Mouse (Mus musculus) hindbrain, embryonic 16.5 days (tissue): ENCODE results near the gene Gpkow. TPM values are rescaled to one million over a fixed set of nuclear protein-coding genes. Genes with fewer than 3 reads are reported as not detected.
"Not testable (repeated sequence)": the region's sequence is repeated elsewhere in the genome, so short reads cannot be mapped to it uniquely, and the experiment has no call there.

Experiments
- ATAC-seq: fragments of 200-750 bp; cut with Nextera tagmentation; 2 replicates; pipeline ENCODE4 v1.8.0; 2017; ENCODE audit warnings: moderate TSS enrichment, moderate library complexity
- H3K27ac ChIP-seq: fragments of 300-500 bp; sonication (generic); 2 replicates; pipeline ENCODE4 v1.5.1; 2014; ENCODE audit warnings: low read depth, mild to moderate bottlenecking, control low read depth, low read length, moderate library complexity
- H3K27me3 ChIP-seq: fragments of 300-500 bp; sonication (generic); replicated peaks from 2 replicates; pipeline ENCODE4 v1.6.1; 2014; ENCODE audit warnings: low read length; ENCODE audit not compliant: control insufficient read depth, insufficient read depth
- H3K36me3 ChIP-seq: fragments of 300-500 bp; sonication (generic); 2 replicates; pipeline ENCODE4 v1.6.1; 2014; ENCODE audit warnings: mild to moderate bottlenecking, low read length, moderate library complexity, mixed read lengths; ENCODE audit not compliant: control insufficient read depth, insufficient read depth
- H3K4me1 ChIP-seq: fragments of 300-500 bp; sonication (generic); 2 replicates; pipeline ENCODE4 v1.6.1; 2014; ENCODE audit warnings: low read depth, low read length; ENCODE audit not compliant: control insufficient read depth, insufficient read depth
- H3K4me2 ChIP-seq: fragments of 300-500 bp; sonication (generic); 2 replicates; pipeline ENCODE4 v1.6.1; 2014; ENCODE audit warnings: mild to moderate bottlenecking, low read length, control low read depth, moderate library complexity
- H3K4me3 ChIP-seq: fragments of 300-500 bp; sonication (generic); 2 replicates; pipeline ENCODE4 v1.5.1; 2014; ENCODE audit warnings: mild to moderate bottlenecking, low read length, control low read depth, moderate library complexity
- H3K9ac ChIP-seq: fragments of 300-500 bp; sonication (generic); 2 replicates; pipeline ENCODE4 v1.6.1; 2014; ENCODE audit warnings: low read depth, mild to moderate bottlenecking, control low read depth, low read length, moderate library complexity
- H3K9me3 ChIP-seq: fragments of 300-500 bp; sonication (generic); 2 replicates; pipeline ENCODE4 v1.6.1; 2014; ENCODE audit warnings: mild to moderate bottlenecking, low read length, moderate library complexity; ENCODE audit not compliant: control insufficient read depth
- WGBS: fragments of 180-500 bp; shearing (Covaris S2); extraction: QIAGEN DNeasy Blood & Tissue Kit; methylation state at CpG from one replicate; pipeline ENCODE4 v1.1.7; 2014; 5-methylcytosine and 5-hydroxymethylcytosine counted together
- polyA plus RNA-seq: library from polyadenylated mRNA; unstranded; fragments of >200 nt; fragmentation: Nextera tagmentation; extraction: Ambion mirVana; gene quantifications from 2 replicates; pipeline ENCODE4 v1.2.1, GENCODE M21; 2015

The Gpkow gene
- polyA plus RNA-seq, 1 experiment from 2014 or later: 45.7 TPM

GRCm38 (mm10) chrX:7679405-7680056 is 17.4 kb upstream of the Gpkow start:
- H3K27me3 ChIP-seq: no peaks in the 10 kb centered on the region
- no peaks in the 10 kb centered on the region for H3K36me3 ChIP-seq
- peak overlapping the region; percentile 41; the same call in 1 of the 2 replicates for H3K9ac ChIP-seq
- peak overlapping the region; percentile 31 for H3K4me3 ChIP-seq
- peak; percentile 94 for ATAC-seq
- H3K4me2 ChIP-seq: peak overlapping the region; percentile 53
- no peaks in the 10 kb centered on the region for H3K9me3 ChIP-seq
- WGBS: 18% methylated on average over 27 of the region's 27 CpGs
- no peak overlapping the region for H3K27ac ChIP-seq
- H3K4me1 ChIP-seq: no peaks in the 10 kb centered on the region

- Histone ChIP-seq H3K4me2 (peak overlapping the region; percentile 53), H3K4me1 (no peaks in the 10 kb centered on the region)
- ATAC-seq: peak; percentile 44; the same call in 1 of the 2 replicates
Observed at GRCm38 (mm10) chrX:7680057-7680412, 16.9 kb upstream of the Gpkow start.

GRCm38 (mm10) chrX:7680864-7681263 is 16.1 kb upstream of the Gpkow start, which contains the start of gene Magix:
Gene Magix, minus strand, starts transcription at chrX:7681251.
- Histone ChIP-seq H3K27ac (no peak within 1 kb of the TSS), H3K27me3 (no peaks in the 10 kb centered on the region), H3K9me3 (no peaks in the 10 kb centered on the region), H3K9ac (no peak within 1 kb of the TSS), H3K4me1 (no peaks in the 10 kb centered on the region), H3K4me2 (peak within 1 kb of the TSS; percentile 53), H3K36me3 (no peaks in the 10 kb centered on the region), H3K4me3 (peak within 1 kb of the TSS; percentile 31; the same call in 1 of the 2 replicates)
- WGBS: 69% methylated on average over 14 of the region's 14 CpGs
- ATAC-seq: no peak

More at GRCm38 (mm10) chrX:7680057-7680412, 16.9 kb upstream of the Gpkow start:
- Histone ChIP-seq H3K9ac (peak overlapping the region; percentile 41; the same call in 1 of the 2 replicates), H3K9me3 (no peaks in the 10 kb centered on the region), H3K36me3 (no peaks in the 10 kb centered on the region), H3K27me3 (no peaks in the 10 kb centered on the region), H3K4me3 (peak overlapping the region; percentile 31), H3K27ac (no peak overlapping the region)
- 28% methylated on average over 12 of the region's 12 CpGs for WGBS

GRCm38 (mm10) chrX:7688321-7688720 is 8.6 kb upstream of the Gpkow start:
- H3K9me3 ChIP-seq: no peaks in the 10 kb centered on the region
- no peak overlapping the region for H3K4me3 ChIP-seq
- ATAC-seq: no peak
- H3K27me3 ChIP-seq: no peaks in the 10 kb centered on the region
- no peak overlapping the region for H3K27ac ChIP-seq
- H3K36me3 ChIP-seq: no peaks in the 10 kb centered on the region
- 98% methylated on average over 2 of the region's 2 CpGs for WGBS
- no peak overlapping the region for H3K4me2 ChIP-seq
- no peak overlapping the region for H3K9ac ChIP-seq
- no peaks in the 10 kb centered on the region for H3K4me1 ChIP-seq

- H3K4me1 ChIP-seq: no peaks in the 10 kb centered on the region
- ATAC-seq: no peak
Observed at GRCm38 (mm10) chrX:7690486-7690885, 6.4 kb upstream of the Gpkow start.

GRCm38 (mm10) chrX:7692862-7693261 is 4.1 kb upstream of the Gpkow start:
- H3K9ac ChIP-seq: no peak overlapping the region
- no peak for ATAC-seq
- H3K4me1 ChIP-seq: no peaks in the 10 kb centered on the region
- H3K27ac ChIP-seq: no peak overlapping the region
- no peaks in the 10 kb centered on the region for H3K36me3 ChIP-seq
- no peak overlapping the region for H3K4me3 ChIP-seq
- WGBS: 33% methylated on average over 4 of the region's 4 CpGs
- H3K9me3 ChIP-seq: no peaks in the 10 kb centered on the region
- no peaks in the 10 kb centered on the region for H3K27me3 ChIP-seq
- no peak overlapping the region for H3K4me2 ChIP-seq

More at GRCm38 (mm10) chrX:7690486-7690885, 6.4 kb upstream of the Gpkow start:
- no peaks in the 10 kb centered on the region for H3K27me3 ChIP-seq
- no peak overlapping the region for H3K4me2 ChIP-seq
- H3K9ac ChIP-seq: no peak overlapping the region
- no peaks in the 10 kb centered on the region for H3K9me3 ChIP-seq
- WGBS: 76% methylated on average over 3 of the region's 3 CpGs
- H3K4me3 ChIP-seq: no peak overlapping the region
- no peak overlapping the region for H3K27ac ChIP-seq
- no peaks in the 10 kb centered on the region for H3K36me3 ChIP-seq

GRCm38 (mm10) chrX:7696520-7696919 is 411 bp upstream of the Gpkow start:
- no peaks in the 10 kb centered on the region for H3K9me3 ChIP-seq
- no peak overlapping the region for H3K9ac ChIP-seq
- H3K27ac ChIP-seq: no peak overlapping the region
- H3K27me3 ChIP-seq: no peaks in the 10 kb centered on the region
- H3K4me2 ChIP-seq: peak overlapping the region; percentile 51
- 39% methylated on average over 6 of the region's 6 CpGs for WGBS
- H3K4me1 ChIP-seq: no peaks in the 10 kb centered on the region
- peak; percentile 71; the same call in 1 of the 2 replicates for ATAC-seq
- H3K36me3 ChIP-seq: no peaks in the 10 kb centered on the region
- peak overlapping the region; percentile 20 for H3K4me3 ChIP-seq

GRCm38 (mm10) chrX:7713764-7714134 is 16.8 kb downstream of the Gpkow start:
- not testable (repeated sequence) for ATAC-seq, H3K4me1 ChIP-seq, H3K36me3 ChIP-seq, H3K27ac ChIP-seq, H3K9me3 ChIP-seq, H3K27me3 ChIP-seq
- peak overlapping the region; percentile 43; the same call in 1 of the 2 replicates for H3K9ac ChIP-seq
- peak overlapping the region; percentile 55 for H3K4me2 ChIP-seq
- 26% methylated on average over 5 of the region's 12 CpGs for WGBS
- peak overlapping the region; percentile 35 for H3K4me3 ChIP-seq

GRCm38 (mm10) chrX:7714135-7714899 is 17.4 kb downstream of the Gpkow start, which contains the start of gene Wdr45:
Gene Wdr45, plus strand, starts transcription at chrX:7714333.
- H3K4me3 ChIP-seq: peak within 1 kb of the TSS; percentile 35
- 24% methylated on average over 23 of the region's 60 CpGs for WGBS
- peak within 1 kb of the TSS; percentile 43; the same call in 1 of the 2 replicates for H3K9ac ChIP-seq
- H3K27ac ChIP-seq, H3K4me1 ChIP-seq, H3K27me3 ChIP-seq, H3K9me3 ChIP-seq, H3K36me3 ChIP-seq: not testable (repeated sequence)
- ATAC-seq: peak; percentile 97
- peak within 1 kb of the TSS; percentile 55 for H3K4me2 ChIP-seq
